Mouse (Mus musculus): ENCODE data around the gene Ly6f. TPM values are rescaled to one million over a fixed set of nuclear protein-coding genes. Genes with fewer than 3 reads are reported as not detected.

Ly6f gene
- not detected in 2 replicates for polyA plus RNA-seq (2016; fragmentation: Nextera tagmentation; extraction: Ambion mirVana)

- Histone ChIP-seq H3K27me3 (replicated peaks; ENCODE audit: low read depth, poor library complexity, severe bottlenecking) (no peaks in the 10 kb centered on the region), H3K27ac (replicated peaks) (no peak within 1 kb of the TSS), H3K4me3 (no peak within 1 kb of the TSS), H3K36me3 (replicated peaks) (no peaks in the 10 kb centered on the region), H3K4me1 (no peaks in the 10 kb centered on the region), H3K9me3 (0 out of 2 replicates have a peak, but pooled peaks cover 6% of the 10 kb centered on the region)
- no peak for DNase-seq (ENCODE audit: low spot score)
Measured at GRCm38 (mm10) chr15:75268121-75268520, at the start of gene Ly6f. Gene Ly6f (plus strand): TSS chr15:75268421.

GRCm38 (mm10) chr15:75221942-75222341, 46.3 kb upstream of the Ly6f start:
- H3K27ac ChIP-seq (replicated peaks), result no peak overlapping the region
- H3K4me3 ChIP-seq, result no peak overlapping the region
- no peaks in the 10 kb centered on the region for H3K27me3 ChIP-seq (replicated peaks; ENCODE audit: low read depth, poor library complexity, severe bottlenecking)
- no peaks in the 10 kb centered on the region for H3K36me3 ChIP-seq (replicated peaks)
- peaks cover 6% of the 10 kb centered on the region; the same call in 1 of the 2 replicates for H3K9me3 ChIP-seq
- no peak for DNase-seq (ENCODE audit: low spot score)
- H3K4me1 ChIP-seq, result no peaks in the 10 kb centered on the region

- WGBS, result 81% methylated on average over 3 of the region's 3 CpGs
- 0 out of 2 replicates have a peak, but pooled peaks cover 4% of the 10 kb centered on the region for H3K4me1 ChIP-seq
- H3K9me3 ChIP-seq, result no peaks in the 10 kb centered on the region
- H3K36me3 ChIP-seq (replicated peaks), result no peaks in the 10 kb centered on the region
- no peak for DNase-seq (ENCODE audit: low spot score)
- no peak overlapping the region for H3K4me3 ChIP-seq
- no peak overlapping the region for H3K27ac ChIP-seq (replicated peaks)
- H3K27me3 ChIP-seq (replicated peaks; ENCODE audit: low read depth, poor library complexity, severe bottlenecking), result no peaks in the 10 kb centered on the region
Measured at GRCm38 (mm10) chr15:75237736-75238288, 30.4 kb upstream of the Ly6f start.

DNA sequence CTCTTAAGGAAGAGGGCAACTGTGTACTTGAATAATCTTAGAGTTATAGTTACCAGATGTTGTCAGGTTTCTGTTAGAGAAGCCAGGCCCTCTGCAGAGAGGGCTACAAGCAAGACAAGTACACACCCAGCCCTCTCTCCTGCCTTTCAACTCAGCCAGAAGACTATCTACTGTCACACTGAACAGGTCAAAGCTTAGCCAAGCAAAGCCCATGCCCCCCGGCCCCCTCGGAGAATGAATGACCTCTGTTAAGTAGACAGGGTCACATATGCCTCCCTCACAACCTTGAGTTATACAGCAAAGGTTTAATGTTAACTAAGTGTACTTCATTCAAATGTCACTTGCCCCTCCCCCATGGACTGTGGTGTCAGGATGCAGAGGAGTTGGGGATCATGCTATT, 27.7 kb upstream of the Ly6f start:
- H3K4me1 ChIP-seq, result 0 out of 2 replicates have a peak, but pooled peaks cover 4% of the 10 kb centered on the region
- H3K27me3 ChIP-seq (replicated peaks; ENCODE audit: low read depth, poor library complexity, severe bottlenecking), result no peaks in the 10 kb centered on the region
- no peaks in the 10 kb centered on the region for H3K9me3 ChIP-seq
- no peak overlapping the region for H3K4me3 ChIP-seq
- peak; percentile 9 for DNase-seq (ENCODE audit: low spot score)
- no peak overlapping the region for H3K27ac ChIP-seq (replicated peaks)
- WGBS, result 74% methylated on average over 2 of the region's 2 CpGs
- no peaks in the 10 kb centered on the region for H3K36me3 ChIP-seq (replicated peaks)

DNA sequence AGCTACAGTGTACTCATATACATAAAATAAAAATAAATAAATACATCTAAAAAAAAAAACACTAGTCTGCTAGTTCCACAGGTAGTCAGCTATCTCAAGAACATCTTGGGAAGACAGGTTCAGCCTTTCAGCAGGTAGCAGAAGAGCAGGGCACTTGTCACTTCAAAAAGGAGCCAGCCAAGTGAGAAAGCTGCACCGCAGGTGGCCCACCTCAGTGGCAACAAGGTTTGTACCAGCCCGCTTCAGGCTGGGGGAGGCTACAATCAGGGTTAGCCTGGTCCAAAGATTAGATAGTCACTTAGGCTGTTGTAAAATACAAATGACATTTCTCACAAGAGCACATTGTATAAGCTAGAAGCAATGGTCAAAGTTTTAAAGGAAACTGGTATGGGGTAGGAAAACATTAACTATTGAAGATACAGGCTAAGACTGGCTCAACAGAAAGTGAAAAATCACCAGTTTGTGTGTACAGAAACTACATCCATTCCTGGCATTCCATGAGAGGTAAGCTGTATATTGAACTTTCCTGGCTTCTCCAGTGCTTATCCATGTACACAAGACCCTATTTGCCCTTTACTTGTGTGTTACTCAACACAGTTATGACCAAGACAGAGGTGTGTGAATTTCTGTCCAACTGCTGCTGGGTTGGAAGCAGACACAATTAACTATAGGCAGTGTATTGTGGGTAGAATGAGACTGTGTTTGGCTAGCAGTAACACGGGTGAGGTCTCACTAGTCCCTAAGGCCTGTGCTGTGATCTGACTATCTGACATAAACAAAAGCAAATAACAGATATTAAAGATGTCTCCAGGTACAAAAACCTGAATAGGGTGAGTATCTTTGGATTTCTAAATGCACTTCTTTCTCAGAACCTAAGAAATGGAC, 25.2 kb upstream of the Ly6f start:
- 0 out of 2 replicates have a peak, but pooled peaks cover 4% of the 10 kb centered on the region for H3K4me1 ChIP-seq
- no peak for DNase-seq (ENCODE audit: low spot score)
- H3K36me3 ChIP-seq (replicated peaks), result no peaks in the 10 kb centered on the region
- H3K4me3 ChIP-seq, result no peak overlapping the region
- H3K27ac ChIP-seq (replicated peaks), result no peak overlapping the region
- H3K9me3 ChIP-seq, result no peaks in the 10 kb centered on the region
- WGBS, result 75% methylated on average over 3 of the region's 3 CpGs
- no peaks in the 10 kb centered on the region for H3K27me3 ChIP-seq (replicated peaks; ENCODE audit: low read depth, poor library complexity, severe bottlenecking)

DNA sequence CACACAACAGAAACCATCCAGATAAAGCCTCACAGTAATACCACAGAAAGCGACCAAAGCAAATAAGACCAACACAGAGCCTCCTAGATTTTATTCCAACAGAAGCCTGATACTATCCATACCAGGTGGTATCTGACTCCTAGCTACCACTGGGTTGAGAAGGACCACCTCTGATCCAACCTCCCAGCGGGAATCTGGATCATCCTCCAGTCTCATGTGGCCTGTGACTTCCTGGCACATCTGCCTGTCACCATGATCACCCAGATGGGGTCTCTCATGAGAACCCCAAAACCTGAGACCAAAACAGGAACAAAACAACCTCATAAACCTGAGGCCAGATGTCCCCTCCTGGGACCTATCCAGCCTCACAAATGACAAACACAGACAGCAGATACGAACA, 13.6 kb upstream of the Ly6f start:
- H3K4me1 ChIP-seq, result no peaks in the 10 kb centered on the region
- DNase-seq (ENCODE audit: low spot score), result no peak
- WGBS, result 90% methylated on average over 3 of the region's 3 CpGs

GRCm38 (mm10) chr15:75265863-75266262, 2.4 kb upstream of the Ly6f start:
- no peaks in the 10 kb centered on the region for H3K4me1 ChIP-seq
- no peak overlapping the region for H3K27ac ChIP-seq (replicated peaks)
- no peaks in the 10 kb centered on the region for H3K36me3 ChIP-seq (replicated peaks)
- no peaks in the 10 kb centered on the region for H3K27me3 ChIP-seq (replicated peaks; ENCODE audit: low read depth, poor library complexity, severe bottlenecking)
- DNase-seq (ENCODE audit: low spot score), result no peak
- no peak overlapping the region for H3K4me3 ChIP-seq
- 0 out of 2 replicates have a peak, but pooled peaks cover 6% of the 10 kb centered on the region for H3K9me3 ChIP-seq

More for the DNA sequence above, 13.6 kb upstream of the Ly6f start:
- Histone ChIP-seq H3K4me3 (no peak overlapping the region), H3K9me3 (no peaks in the 10 kb centered on the region), H3K27ac (replicated peaks) (no peak overlapping the region), H3K27me3 (replicated peaks; ENCODE audit: low read depth, poor library complexity, severe bottlenecking) (no peaks in the 10 kb centered on the region), H3K36me3 (replicated peaks) (no peaks in the 10 kb centered on the region)

GRCm38 (mm10) chr15:75266626-75267025, 1.6 kb upstream of the Ly6f start:
- Histone ChIP-seq H3K27me3 (replicated peaks; ENCODE audit: low read depth, poor library complexity, severe bottlenecking) (no peaks in the 10 kb centered on the region), H3K27ac (replicated peaks) (no peak overlapping the region), H3K4me3 (no peak overlapping the region), H3K9me3 (0 out of 2 replicates have a peak, but pooled peaks cover 3% of the 10 kb centered on the region), H3K36me3 (replicated peaks) (no peaks in the 10 kb centered on the region), H3K4me1 (no peaks in the 10 kb centered on the region)
- WGBS, result 71% methylated on average over 1 of the region's 1 CpGs
- DNase-seq (ENCODE audit: low spot score), result no peak

DNA sequence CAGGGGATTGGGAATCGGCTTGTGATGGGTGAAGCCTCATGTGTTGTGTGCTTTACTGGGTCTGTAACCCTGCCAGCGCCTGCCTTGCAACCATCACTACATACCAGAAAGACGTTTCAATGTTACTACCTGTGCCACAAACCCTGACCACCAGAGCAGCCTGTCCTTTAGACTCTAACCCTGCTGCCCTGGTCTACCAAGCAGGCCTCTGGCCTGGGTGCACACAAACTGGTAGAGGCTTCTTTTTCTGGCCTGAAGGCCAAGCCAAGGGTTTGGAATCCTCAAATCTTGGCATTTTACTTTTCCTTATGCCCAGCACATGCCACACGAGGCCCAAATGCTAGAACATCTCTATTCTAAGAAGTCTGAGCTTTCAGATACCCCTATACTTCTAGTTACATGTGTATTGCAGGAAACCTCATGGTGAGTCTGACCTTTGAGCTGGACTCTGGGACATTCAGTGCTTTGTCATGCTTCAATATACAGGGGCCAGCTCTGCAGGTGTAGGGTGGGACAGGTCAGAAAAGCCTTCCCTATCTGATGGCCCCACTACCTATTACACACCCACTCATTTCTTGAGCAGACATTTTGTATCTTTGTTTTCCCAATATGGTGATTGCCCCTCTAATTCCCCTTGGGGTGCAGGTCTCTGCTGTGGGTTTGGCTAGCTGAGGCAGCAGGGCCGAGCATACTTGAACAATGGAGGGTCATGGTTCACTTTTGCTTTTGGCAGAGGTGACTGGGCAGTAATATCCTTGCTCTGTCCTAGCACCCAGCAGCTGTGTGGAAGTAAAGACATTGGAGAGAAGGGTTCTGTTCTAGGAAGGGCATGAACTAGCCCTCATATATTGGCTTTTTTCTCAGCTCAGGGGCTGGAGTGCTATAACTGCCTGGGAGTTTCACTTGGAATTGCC, 952 bp downstream of the Ly6f start:
- Histone ChIP-seq H3K36me3 (replicated peaks) (no peaks in the 10 kb centered on the region), H3K4me1 (no peaks in the 10 kb centered on the region), H3K4me3 (no peak overlapping the region), H3K9me3 (0 out of 2 replicates have a peak, but pooled peaks cover 6% of the 10 kb centered on the region), H3K27me3 (replicated peaks; ENCODE audit: low read depth, poor library complexity, severe bottlenecking) (no peaks in the 10 kb centered on the region), H3K27ac (replicated peaks) (no peak overlapping the region)
- 76% methylated on average over 5 of the region's 5 CpGs for WGBS
- no peak for DNase-seq (ENCODE audit: low spot score)

DNA sequence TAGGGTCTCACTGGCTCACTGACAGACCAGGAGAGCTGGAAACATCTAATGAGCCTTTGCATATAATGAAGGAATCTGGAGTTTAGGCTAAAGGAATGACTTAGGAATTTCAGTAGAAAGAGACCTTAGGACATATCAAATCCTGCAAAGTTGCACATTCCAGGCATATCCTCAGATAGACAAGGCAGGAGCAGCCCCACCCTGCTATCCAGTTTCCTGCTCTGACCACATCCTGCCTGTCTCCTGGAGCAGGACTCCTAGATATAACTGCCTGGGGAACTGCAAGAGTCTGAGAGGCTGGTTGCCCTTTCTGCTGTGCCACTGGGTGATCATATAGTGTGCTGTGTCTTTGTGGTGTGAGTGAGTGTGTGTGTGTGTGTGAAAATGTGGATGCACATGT, 1.9 kb downstream of the Ly6f start:
- Histone ChIP-seq H3K36me3 (replicated peaks) (no peaks in the 10 kb centered on the region), H3K4me1 (no peaks in the 10 kb centered on the region), H3K27ac (replicated peaks) (no peak overlapping the region), H3K4me3 (no peak overlapping the region), H3K9me3 (0 out of 2 replicates have a peak, but pooled peaks cover 6% of the 10 kb centered on the region), H3K27me3 (replicated peaks; ENCODE audit: low read depth, poor library complexity, severe bottlenecking) (no peaks in the 10 kb centered on the region)
- no peak for DNase-seq (ENCODE audit: low spot score)

- H3K36me3 ChIP-seq (replicated peaks), result no peaks in the 10 kb centered on the region
- H3K27me3 ChIP-seq (replicated peaks; ENCODE audit: low read depth, poor library complexity, severe bottlenecking), result no peaks in the 10 kb centered on the region
- DNase-seq (ENCODE audit: low spot score), result no peak
- no peaks in the 10 kb centered on the region for H3K4me1 ChIP-seq
- H3K9me3 ChIP-seq, result 0 out of 2 replicates have a peak, but pooled peaks cover 4% of the 10 kb centered on the region
- no peak overlapping the region for H3K4me3 ChIP-seq
- 82% methylated on average over 3 of the region's 3 CpGs for WGBS
- H3K27ac ChIP-seq (replicated peaks), result no peak overlapping the region
Measured at GRCm38 (mm10) chr15:75270691-75271362, 2.6 kb downstream of the Ly6f start.

- H3K9me3 ChIP-seq, result 0 out of 2 replicates have a peak, but pooled peaks cover 4% of the 10 kb centered on the region
- no peaks in the 10 kb centered on the region for H3K4me1 ChIP-seq
- 65% methylated on average over 1 of the region's 1 CpGs for WGBS
- H3K27ac ChIP-seq (replicated peaks), result no peak overlapping the region
- no peak for DNase-seq (ENCODE audit: low spot score)
- H3K27me3 ChIP-seq (replicated peaks; ENCODE audit: low read depth, poor library complexity, severe bottlenecking), result no peaks in the 10 kb centered on the region
- H3K4me3 ChIP-seq, result no peak overlapping the region
- H3K36me3 ChIP-seq (replicated peaks), result no peaks in the 10 kb centered on the region
Measured at GRCm38 (mm10) chr15:75271426-75271825, 3.2 kb downstream of the Ly6f start.

Measured in embryonic facial prominence, embryonic 10.5 days (tissue).